Mouse (Mus musculus) MEL (cell line): ENCODE data around the gene Pkd1l2. TPM values are rescaled to one million over a fixed set of nuclear protein-coding genes. Genes with fewer than 3 reads are reported as not detected.

Experiments used
- DNase-seq: peaks from one replicate; pipeline ENCODE4 v3.0.0; 2011; ENCODE audit warnings: low read depth, low spot score
- H3K27ac ChIP-seq: 2 replicates; pipeline ENCODE4 v1.5.1; 2012; ENCODE audit warnings: low read depth, mild to moderate bottlenecking, control low read depth, low read length, moderate library complexity; ENCODE audit not compliant: control insufficient read depth
- H3K27me3 ChIP-seq, 2 experiments: fragments of 150-350 bp in 1 of 2; sonication (generic) in 1 of 2; 2 replicates each; pipeline ENCODE4 v1.6.1; 2012; ENCODE audit warnings: low read length in 2 of 2, mild to moderate bottlenecking in 2 of 2, improper control_type of control experiment in 1 of 2, moderate library complexity in 1 of 2; ENCODE audit not compliant: insufficient read depth in 2 of 2, control insufficient read depth in 1 of 2
- H3K36me3 ChIP-seq, 2 experiments: 2 replicates each; pipeline ENCODE4 v1.6.1; 2012 to 2014; ENCODE audit warnings: low read length in 2 of 2, improper control_type of control experiment in 1 of 2, inconsistent platforms in 1 of 2, mild to moderate bottlenecking in 1 of 2; ENCODE audit not compliant: insufficient read depth in 2 of 2, control insufficient read depth in 1 of 2
- H3K4me1 ChIP-seq, 2 experiments: fragments of 150-350 bp in 1 of 2; sonication (generic) in 1 of 2; 2 replicates each; pipeline ENCODE4 v1.6.1; 2012; ENCODE audit warnings: low read length in 2 of 2, improper control_type of control experiment in 1 of 2, mild to moderate bottlenecking in 1 of 2; ENCODE audit not compliant: insufficient read depth in 2 of 2, control insufficient read depth in 1 of 2
- H3K4me3 ChIP-seq, 2 experiments: fragments of 150-350 bp in 1 of 2; sonication (generic) in 1 of 2; 2 replicates each; pipeline ENCODE4 v1.5.1; 2012; ENCODE audit warnings: low read depth in 2 of 2, low read length in 2 of 2, mild to moderate bottlenecking in 2 of 2, moderate library complexity in 2 of 2, control low read depth in 1 of 2, improper control_type of control experiment in 1 of 2; ENCODE audit not compliant: control insufficient read depth in 1 of 2, insufficient read depth in 1 of 2
- H3K79me2 ChIP-seq: 2 replicates; pipeline ENCODE4 v1.6.1; 2012; ENCODE audit warnings: mild to moderate bottlenecking, low read length, moderate library complexity; ENCODE audit not compliant: control insufficient read depth, poor library complexity, insufficient read depth
- H3K9ac ChIP-seq: 2 replicates; pipeline ENCODE4 v1.6.1; 2012; ENCODE audit warnings: low read depth, mild to moderate bottlenecking, control low read depth, low read length, moderate library complexity; ENCODE audit not compliant: control insufficient read depth, poor library complexity, severe bottlenecking
- H3K9me3 ChIP-seq: fragments of 150-350 bp; sonication (generic); replicated peaks from 2 replicates; pipeline ENCODE4 v1.6.1; 2012; ENCODE audit warnings: mild to moderate bottlenecking, low read length, improper control_type of control experiment, moderate library complexity; ENCODE audit not compliant: insufficient read depth
- BHLHE40 ChIP-seq: IDR thresholded peaks from 2 replicates; pipeline ENCODE4 v1.6.1; 2012; ENCODE audit warnings: low read depth, mild to moderate bottlenecking, inconsistent platforms, low read length, improper control_type of control experiment, borderline replicate concordance
- CHD1 ChIP-seq: IDR thresholded peaks from 2 replicates; pipeline ENCODE4 v1.6.1; 2012; ENCODE audit warnings: low read depth, mild to moderate bottlenecking, inconsistent platforms, low read length, improper control_type of control experiment
- CHD2 ChIP-seq: IDR thresholded peaks from 2 replicates; pipeline ENCODE4 v1.6.1; 2011; ENCODE audit warnings: low read length, improper control_type of control experiment
- CTCF ChIP-seq, 3 experiments: IDR thresholded peaks in 2 of 3; conservative IDR thresholded peaks in 1 of 3; 2 replicates each; pipeline ENCODE4 v1.5.1; 2011 to 2012; ENCODE audit warnings: low read length in 3 of 3, low read depth in 2 of 3, mild to moderate bottlenecking in 2 of 3, improper control_type of control experiment in 1 of 3, inconsistent platforms in 1 of 3, mixed read lengths in 1 of 3, moderate library complexity in 1 of 3; ENCODE audit not compliant: control insufficient read depth in 1 of 3, insufficient read depth in 1 of 3, poor library complexity in 1 of 3, severe bottlenecking in 1 of 3
- E2F4 ChIP-seq: IDR thresholded peaks from 2 replicates; pipeline ENCODE4 v1.6.1; 2011; ENCODE audit warnings: low read depth, low read length, improper control_type of control experiment, borderline replicate concordance
- ELF1 ChIP-seq: IDR thresholded peaks from 2 replicates; pipeline ENCODE4 v1.6.1; 2014; ENCODE audit warnings: low read depth, mild to moderate bottlenecking, inconsistent platforms, low read length, improper control_type of control experiment, moderate library complexity
- EP300 ChIP-seq, 2 experiments: IDR thresholded peaks; 2 replicates each; pipeline ENCODE4 v1.6.1; 2011; ENCODE audit warnings: improper control_type of control experiment in 2 of 2, low read length in 2 of 2, low read depth in 1 of 2, mild to moderate bottlenecking in 1 of 2
- ETS1 ChIP-seq: IDR thresholded peaks from 2 replicates; pipeline ENCODE4 v1.6.1; 2012; ENCODE audit warnings: low read depth, mild to moderate bottlenecking, inconsistent platforms, low read length, improper control_type of control experiment, moderate library complexity
- GABPA ChIP-seq: IDR thresholded peaks from 2 replicates; pipeline ENCODE4 v1.6.1; 2012; ENCODE audit warnings: low read depth, mild to moderate bottlenecking, inconsistent platforms, low read length, improper control_type of control experiment, moderate library complexity
- GATA1 ChIP-seq: IDR thresholded peaks from 2 replicates; pipeline ENCODE4 v1.6.1; 2011; ENCODE audit warnings: low read depth, low read length, improper control_type of control experiment
- HCFC1 ChIP-seq: IDR thresholded peaks from 2 replicates; pipeline ENCODE4 v1.6.1; 2012; ENCODE audit warnings: low read depth, mild to moderate bottlenecking, inconsistent platforms, low read length, improper control_type of control experiment, moderate library complexity
- JUND ChIP-seq: IDR thresholded peaks from 2 replicates; pipeline ENCODE4 v1.6.1; 2011; ENCODE audit warnings: low read depth, mild to moderate bottlenecking, improper control_type of control experiment, low read length
- KAT2A ChIP-seq: conservative IDR thresholded peaks from 2 replicates; pipeline ENCODE4 v1.6.1; 2012; ENCODE audit warnings: low read depth, low read length, improper control_type of control experiment, inconsistent platforms
- MAFK ChIP-seq: IDR thresholded peaks from 2 replicates; pipeline ENCODE4 v1.6.1; 2011; ENCODE audit warnings: low read depth, mild to moderate bottlenecking, low read length, improper control_type of control experiment, borderline replicate concordance
- MAX ChIP-seq: IDR thresholded peaks from 2 replicates; pipeline ENCODE4 v1.6.1; 2011; ENCODE audit warnings: low read length, improper control_type of control experiment
- MAZ ChIP-seq: IDR thresholded peaks from 2 replicates; pipeline ENCODE4 v1.6.1; 2012; ENCODE audit warnings: low read depth, mild to moderate bottlenecking, inconsistent platforms, low read length, improper control_type of control experiment
- MEF2A ChIP-seq: IDR thresholded peaks from 2 replicates; pipeline ENCODE4 v1.6.1; 2014; ENCODE audit warnings: low read depth, mild to moderate bottlenecking, inconsistent platforms, low read length, improper control_type of control experiment; ENCODE audit not compliant: poor library complexity, insufficient replicate concordance, severe bottlenecking; ENCODE audit errors: extremely low read depth
- MYB ChIP-seq: IDR thresholded peaks from 2 replicates; pipeline ENCODE4 v1.6.1; 2011; ENCODE audit warnings: mild to moderate bottlenecking, low read depth, low read length, improper control_type of control experiment
- MYC ChIP-seq: IDR thresholded peaks from 2 replicates; pipeline ENCODE4 v1.6.1; 2011; ENCODE audit warnings: low read depth, mild to moderate bottlenecking, low read length, improper control_type of control experiment, moderate library complexity
- NELFE ChIP-seq: IDR thresholded peaks from 2 replicates; pipeline ENCODE4 v1.6.1; 2011; ENCODE audit warnings: low read depth, low read length, improper control_type of control experiment
- POLR2A ChIP-seq, 2 experiments: IDR thresholded peaks; 2 replicates each; pipeline ENCODE4 v1.6.1; 2011 to 2012; ENCODE audit warnings: low read length in 2 of 2, mild to moderate bottlenecking in 2 of 2, control low read depth in 1 of 2, improper control_type of control experiment in 1 of 2, low read depth in 1 of 2, moderate library complexity in 1 of 2; ENCODE audit not compliant: control insufficient read depth in 1 of 2, insufficient read depth in 1 of 2, poor library complexity in 1 of 2
- POLR2AphosphoS2 ChIP-seq: IDR thresholded peaks from 2 replicates; pipeline ENCODE4 v1.6.1; 2011; ENCODE audit warnings: low read length, improper control_type of control experiment
- POLR2AphosphoS5 ChIP-seq: IDR thresholded peaks from 2 replicates; pipeline ENCODE4 v1.6.1; 2012; ENCODE audit warnings: low read depth, borderline replicate concordance, mild to moderate bottlenecking, inconsistent platforms, low read length, moderate library complexity, mixed read lengths
- RAD21 ChIP-seq: IDR thresholded peaks from 2 replicates; pipeline ENCODE4 v1.6.1; 2011; ENCODE audit warnings: mild to moderate bottlenecking, low read depth, low read length, improper control_type of control experiment
- RCOR1 ChIP-seq: IDR thresholded peaks from 2 replicates; pipeline ENCODE4 v1.6.1; 2012; ENCODE audit warnings: low read depth, mild to moderate bottlenecking, inconsistent platforms, low read length, improper control_type of control experiment
- SIN3A ChIP-seq: IDR thresholded peaks from 2 replicates; pipeline ENCODE4 v1.6.1; 2012; ENCODE audit warnings: low read length, improper control_type of control experiment, inconsistent platforms
- SMC3 ChIP-seq: IDR thresholded peaks from 2 replicates; pipeline ENCODE4 v1.6.1; 2011; ENCODE audit warnings: low read depth, low read length, improper control_type of control experiment
- TAL1 ChIP-seq: IDR thresholded peaks from 2 replicates; pipeline ENCODE4 v1.6.1; 2012; ENCODE audit warnings: mild to moderate bottlenecking, inconsistent platforms, low read length, moderate library complexity, mixed read lengths
- TBP ChIP-seq: IDR thresholded peaks from 2 replicates; pipeline ENCODE4 v1.8.0; 2011; ENCODE audit warnings: low read depth, low read length, improper control_type of control experiment
- TCF12 ChIP-seq: IDR thresholded peaks from 2 replicates; pipeline ENCODE4 v1.6.1; 2014; ENCODE audit warnings: low read depth, mild to moderate bottlenecking, inconsistent platforms, low read length, improper control_type of control experiment, moderate library complexity
- UBTF ChIP-seq: IDR thresholded peaks from 2 replicates; pipeline ENCODE4 v1.6.1; 2012; ENCODE audit warnings: low read depth, mild to moderate bottlenecking, inconsistent platforms, low read length, improper control_type of control experiment, moderate library complexity, borderline replicate concordance; ENCODE audit not compliant: insufficient read depth
- USF1 ChIP-seq: IDR thresholded peaks from 2 replicates; pipeline ENCODE4 v1.6.1; 2014; ENCODE audit warnings: low read depth, mild to moderate bottlenecking, inconsistent platforms, low read length, improper control_type of control experiment, moderate library complexity
- USF2 ChIP-seq, 2 experiments: IDR thresholded peaks; 2 replicates each; pipeline ENCODE4 v1.6.1; 2011 to 2012; ENCODE audit warnings: improper control_type of control experiment in 2 of 2, low read length in 2 of 2, borderline replicate concordance in 1 of 2, inconsistent platforms in 1 of 2, low read depth in 1 of 2, mild to moderate bottlenecking in 1 of 2; ENCODE audit not compliant: insufficient read depth in 1 of 2
- ZC3H11A ChIP-seq: IDR thresholded peaks from 2 replicates; pipeline ENCODE4 v1.6.1; 2012; ENCODE audit warnings: low read depth, mild to moderate bottlenecking, inconsistent platforms, low read length, improper control_type of control experiment
- ZKSCAN1 ChIP-seq: IDR thresholded peaks from 2 replicates; pipeline ENCODE4 v1.6.1; 2012; ENCODE audit warnings: low read depth, mild to moderate bottlenecking, inconsistent platforms, low read length, improper control_type of control experiment, moderate library complexity
- ZMIZ1 ChIP-seq: IDR thresholded peaks from 2 replicates; pipeline ENCODE4 v1.6.1; 2012; ENCODE audit warnings: low read depth, mild to moderate bottlenecking, inconsistent platforms, low read length, improper control_type of control experiment, moderate library complexity
- ZNF384 ChIP-seq: IDR thresholded peaks from 2 replicates; pipeline ENCODE4 v1.6.1; 2012; ENCODE audit warnings: low read depth, mild to moderate bottlenecking, inconsistent platforms, low read length, improper control_type of control experiment
- polyA plus RNA-seq, 2 experiments: library from polyadenylated mRNA; stranded (reverse) in 1 of 2; unstranded in 1 of 2; fragments of >175 nt in 1 of 2; fragments of >200 nt in 1 of 2; gene quantifications; 2 replicates each; pipeline versions ENCODE4 v1.2.1 to v1.2.4; 2012; ENCODE audit warnings: low replicate concordance in 2 of 2, low read depth in 1 of 2; ENCODE audit not compliant: insufficient read length in 2 of 2, insufficient read depth in 1 of 2, missing spikeins in 1 of 2
- total RNA-seq: library from RNA; depleted of rRNA; stranded (reverse); fragments of 300-350 nt; gene quantifications from 2 replicates; pipeline ENCODE4 v1.2.3, GENCODE M21; 2012

Gene Pkd1l2
- total and polyA plus RNA-seq, 3 experiments = 0.86 to 1.5 TPM; not detected in 1

- Histone ChIP-seq H3K4me3 (peak overlapping the region; percentile 3; a peak in 2 of 4 replicates), H3K9ac (peak overlapping the region; percentile 49), H3K27ac (peak overlapping the region; percentile 91), H3K36me3 (peaks cover 0 to 62% of the 10 kb centered on the region in 2 experiments; a peak in 2 of 4 replicates), H3K79me2 (no peaks in the 10 kb centered on the region), H3K27me3 (no peaks in the 10 kb centered on the region), H3K9me3 (no peaks in the 10 kb centered on the region), H3K4me1 (peaks cover 42 to 74% of the 10 kb centered on the region in 2 experiments)
- peak; percentile 96 for DNase-seq
- no peak for TF ChIP-seq ZC3H11A
- TF ChIP-seq CHD1 = no peak
- TF ChIP-seq TBP = peak; percentile 84
- 0 out of 2 replicates have a peak, but pooled peaks have one; percentile 15 for TF ChIP-seq MAX
- no peak for TF ChIP-seq SMC3
- no peak for TF ChIP-seq ZNF384
- no peak for TF ChIP-seq RAD21
- TF ChIP-seq ELF1 = no peak; the same call in 1 of the 2 replicates
- peak; percentile 98 to 99 for TF ChIP-seq EP300 (IDR thresholded peaks at IDR 0.05; ENCODE audit: low read depth in 1 of 2, low read length in 2 of 2)
- TF ChIP-seq ZMIZ1 = peak; percentile 58; the same call in 1 of the 2 replicates
- TF ChIP-seq E2F4 = no peak
- peak in 1 of 2 experiments; percentile 45; a peak in 2 of 4 replicates for TF ChIP-seq POLR2A (IDR thresholded peaks at IDR 0.05; ENCODE audit: control insufficient read depth in 1 of 2, insufficient read depth in 1 of 2, low read depth in 1 of 2, low read length in 2 of 2, poor library complexity in 1 of 2)
- 0 out of 2 replicates have a peak, but pooled peaks have one; percentile 70 for TF ChIP-seq JUND
- peak; percentile 74 for TF ChIP-seq MYC
- TF ChIP-seq KAT2A = no peak
- peak; percentile 75 for TF ChIP-seq MYB
- peak; percentile 80 for TF ChIP-seq MAZ
- TF ChIP-seq UBTF = 0 out of 2 replicates have a peak, but pooled peaks have one; percentile 18
- no peak for TF ChIP-seq GABPA
- peak; percentile 92 for TF ChIP-seq RCOR1
- TF ChIP-seq NELFE = peak; percentile 26; the same call in 1 of the 2 replicates
- peak; percentile 97 for TF ChIP-seq ETS1
- no peak for TF ChIP-seq ZKSCAN1
- no peak for TF ChIP-seq USF2 (IDR thresholded peaks at IDR 0.05; ENCODE audit: borderline replicate concordance in 1 of 2, insufficient read depth in 1 of 2, low read depth in 1 of 2, low read length in 2 of 2)
- TF ChIP-seq SIN3A = peak; percentile 91
- TF ChIP-seq CHD2 = peak; percentile 70
- TF ChIP-seq MEF2A = 0 out of 2 replicates have a peak, but pooled peaks have one; percentile 31
- no peak for TF ChIP-seq USF1
- TF ChIP-seq TCF12 = peak; percentile 98
- TF ChIP-seq TAL1 = peak; percentile 94
- TF ChIP-seq CTCF (IDR thresholded peaks at IDR 0.05 in 2 of 3, conservative IDR thresholded peaks at IDR 0.05 in 1 of 3; ENCODE audit: control insufficient read depth in 1 of 3, insufficient read depth in 1 of 3, low read depth in 2 of 3, low read length in 3 of 3, poor library complexity in 1 of 3, severe bottlenecking in 1 of 3) = no peak
- TF ChIP-seq MAFK = no peak
- peak; percentile 56; the same call in 1 of the 2 replicates for TF ChIP-seq HCFC1
- 0 out of 2 replicates have a peak, but pooled peaks have one; percentile 32 for TF ChIP-seq POLR2AphosphoS2
- peak; percentile 99 for TF ChIP-seq GATA1
- no peak for TF ChIP-seq POLR2AphosphoS5
- peak; percentile 72; the same call in 1 of the 2 replicates for TF ChIP-seq BHLHE40
These were observed 3.3 kb upstream of the Pkd1l2 start for GRCm38 (mm10) chr8:117085521-117085920.
